Mouse (Mus musculus) forebrain, embryonic 11.5 days (tissue): ENCODE results near the gene Try5. TPM values are rescaled to one million over a fixed set of nuclear protein-coding genes. Genes with fewer than 3 reads are reported as not detected.
"Not testable (repeated sequence)": the region's sequence is repeated elsewhere in the genome, so short reads cannot be mapped to it uniquely, and the experiment has no call there.

Experiments
- ATAC-seq: fragments of 200-750 bp; cut with Nextera tagmentation; replicated peaks from 2 replicates; pipeline ENCODE4 v1.8.0; 2017; ENCODE audit warnings: moderate TSS enrichment; ENCODE audit not compliant: low FRiP score
- DNase-seq: peaks from one replicate; pipeline ENCODE4 v3.0.0-alpha.2; 2017; ENCODE audit warnings: low spot score
- H3K27ac ChIP-seq: fragments of 300-500 bp; sonication (generic); 2 replicates; pipeline ENCODE4 v1.5.1; 2014; ENCODE audit warnings: low read depth, low read length
- H3K27me3 ChIP-seq: fragments of 300-500 bp; sonication (generic); 2 replicates; pipeline ENCODE4 v1.6.1; 2014; ENCODE audit warnings: mild to moderate bottlenecking, low read length, mixed read lengths; ENCODE audit not compliant: control insufficient read depth, insufficient read depth
- H3K36me3 ChIP-seq: fragments of 300-500 bp; sonication (generic); 2 replicates; pipeline ENCODE4 v1.6.1; 2014; ENCODE audit warnings: mild to moderate bottlenecking, low read length, moderate library complexity, mixed read lengths; ENCODE audit not compliant: control insufficient read depth, insufficient read depth
- H3K4me1 ChIP-seq: fragments of 300-500 bp; sonication (generic); replicated peaks from 2 replicates; pipeline ENCODE4 v1.6.1; 2014; ENCODE audit warnings: low read length, mixed read lengths; ENCODE audit not compliant: control insufficient read depth, insufficient read depth
- H3K4me2 ChIP-seq: fragments of 300-500 bp; sonication (generic); 2 replicates; pipeline ENCODE4 v1.6.1; 2014; ENCODE audit warnings: low read depth, mild to moderate bottlenecking, low read length, moderate library complexity, mixed read lengths; ENCODE audit not compliant: severe bottlenecking
- H3K4me3 ChIP-seq: fragments of 300-500 bp; sonication (generic); 2 replicates; pipeline ENCODE4 v1.5.1; 2014; ENCODE audit warnings: low read depth, low read length
- H3K9ac ChIP-seq: fragments of 300-500 bp; sonication (generic); 2 replicates; pipeline ENCODE4 v1.6.1; 2014; ENCODE audit warnings: low read length
- H3K9me3 ChIP-seq: fragments of 300-500 bp; sonication (generic); 2 replicates; pipeline ENCODE4 v1.6.1; 2016; ENCODE audit warnings: low read length, mixed read lengths; ENCODE audit not compliant: control insufficient read depth
- WGBS: fragments of 180-500 bp; shearing (Covaris S2); extraction: QIAGEN DNeasy Blood & Tissue Kit; methylation state at CpG from one replicate; pipeline ENCODE4 v1.1.7; 2014; 5-methylcytosine and 5-hydroxymethylcytosine counted together
- polyA plus RNA-seq: library from polyadenylated mRNA; unstranded; fragments of >200 nt; fragmentation: Nextera tagmentation; extraction: Ambion mirVana; gene quantifications from 2 replicates; pipeline ENCODE4 v1.2.1, GENCODE M21; 2014

Gene Try5
- polyA plus RNA-seq, result not detected in 2 replicates

DNA sequence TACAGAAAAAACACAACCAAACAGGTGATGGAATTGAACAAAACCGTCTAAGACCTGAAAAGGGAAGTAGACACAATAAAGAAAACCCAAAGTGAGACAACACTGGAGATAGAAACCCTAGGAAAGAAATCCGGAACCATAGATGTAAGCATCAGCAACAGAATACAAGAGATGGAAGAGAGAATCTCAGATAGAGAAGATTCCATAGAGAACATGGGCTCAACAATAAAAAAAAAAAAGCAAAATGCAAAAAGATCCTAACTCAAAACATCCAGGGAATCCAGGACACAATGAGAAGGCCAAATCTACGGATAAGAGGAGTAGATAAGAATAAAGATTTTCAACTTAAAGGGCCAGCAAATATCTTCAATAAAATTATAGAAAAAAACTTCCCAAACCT, at the start of gene Try5:
Gene Try5, minus strand, starts transcription at position 101 of the 400 bp plus-strand sequence.
- H3K36me3 ChIP-seq, H3K4me1 ChIP-seq, H3K27ac ChIP-seq, H3K4me2 ChIP-seq, H3K27me3 ChIP-seq, H3K9me3 ChIP-seq, ATAC-seq, DNase-seq, H3K4me3 ChIP-seq, H3K9ac ChIP-seq: not testable (repeated sequence)
- WGBS, result 83% methylated on average over 3 of the region's 3 CpGs

DNA sequence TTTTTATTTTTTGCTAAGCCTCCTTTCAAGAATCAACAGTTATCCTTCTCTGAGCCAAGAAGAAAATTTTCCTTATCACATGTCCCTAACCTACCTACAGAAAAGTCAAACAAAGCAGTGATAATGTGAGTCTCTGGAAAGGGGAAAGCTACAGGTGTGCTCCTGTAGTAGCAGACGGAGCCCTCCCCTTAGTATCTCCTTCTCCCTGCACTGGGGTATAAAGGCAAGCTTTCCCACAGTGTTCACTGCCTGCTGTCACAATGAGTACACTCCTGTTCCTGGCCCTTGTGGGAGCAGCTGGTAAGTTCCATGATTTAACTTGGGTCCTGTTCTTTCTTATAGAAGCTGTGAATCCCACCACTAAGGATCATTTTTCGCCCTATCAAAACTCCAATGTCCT, 37.3 kb upstream of the Try5 start, which contains the start of gene Try10:
Gene Try10, plus strand, starts transcription at position 174 of the 400 bp plus-strand sequence.
- Histone ChIP-seq H3K4me3 (no peak within 1 kb of the TSS), H3K4me1 (no peaks in the 10 kb centered on the region), H3K9ac (no peak within 1 kb of the TSS), H3K27me3 (no peaks in the 10 kb centered on the region), H3K36me3 (no peaks in the 10 kb centered on the region), H3K27ac (no peak within 1 kb of the TSS), H3K4me2 (no peak within 1 kb of the TSS), H3K9me3 (no peaks in the 10 kb centered on the region)
- ATAC-seq, result no peak
- 86% methylated on average over 2 of the region's 2 CpGs for WGBS
- no peak for DNase-seq

DNA sequence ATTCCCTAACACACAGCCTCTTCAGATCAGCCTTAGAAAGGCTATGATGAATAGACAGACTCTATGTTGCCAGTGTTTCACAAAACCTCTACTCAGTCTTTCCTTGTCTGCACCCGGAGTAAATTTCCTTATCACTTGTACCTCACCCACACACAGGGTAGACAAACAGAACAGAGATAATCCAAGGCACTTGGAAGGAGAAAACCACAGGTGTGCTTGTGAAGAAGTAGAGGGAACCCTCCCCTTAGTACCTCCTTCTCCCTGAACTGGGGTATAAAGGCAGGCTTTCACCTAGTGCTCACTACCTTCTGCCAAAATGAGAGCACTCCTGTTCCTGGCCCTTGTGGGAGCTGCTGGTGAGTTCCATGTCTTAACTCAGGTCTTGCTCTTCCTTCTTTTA, 14.7 kb downstream of the Try5 start, which contains the start of gene Try4:
Gene Try4, plus strand, starts transcription at position 301 of the 400 bp plus-strand sequence.
- ATAC-seq (no peak), DNase-seq (no peak)
- Histone ChIP-seq H3K4me1 (no peaks in the 10 kb centered on the region), H3K27me3 (no peaks in the 10 kb centered on the region), H3K9me3 (no peaks in the 10 kb centered on the region), H3K4me3 (no peak within 1 kb of the TSS), H3K36me3 (no peaks in the 10 kb centered on the region), H3K27ac (no peak within 1 kb of the TSS), H3K9ac (no peak within 1 kb of the TSS), H3K4me2 (no peak within 1 kb of the TSS)
- 84% methylated on average over 1 of the region's 1 CpGs for WGBS

DNA sequence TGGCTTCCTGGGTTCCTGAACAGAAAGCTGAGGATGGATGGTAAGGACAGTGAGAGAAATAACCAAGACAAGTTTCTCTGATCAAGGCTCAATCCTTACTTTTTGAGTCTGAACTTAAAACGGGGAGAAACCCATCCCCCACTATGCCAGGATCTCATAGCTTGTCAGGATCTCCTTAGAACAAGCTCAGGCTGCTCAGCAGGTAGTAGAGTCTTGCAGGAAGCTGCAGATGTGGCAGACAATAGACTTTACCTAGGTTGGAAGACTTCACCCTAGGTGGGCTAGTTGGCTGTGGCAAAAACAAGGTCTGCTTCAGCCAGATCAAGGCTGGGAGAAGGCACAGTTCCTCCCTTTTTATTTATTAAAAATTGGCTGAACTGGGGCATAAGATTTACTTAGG, 18.4 kb downstream of the Try5 start:
- Histone ChIP-seq H3K4me1 (no peaks in the 10 kb centered on the region), H3K36me3 (no peaks in the 10 kb centered on the region), H3K9me3 (no peaks in the 10 kb centered on the region), H3K27me3 (no peaks in the 10 kb centered on the region), H3K27ac (no peak overlapping the region), H3K4me2 (no peak overlapping the region), H3K9ac (no peak overlapping the region), H3K4me3 (no peak overlapping the region)
- DNase-seq (no peak), ATAC-seq (no peak)
- 16% methylated on average over 1 of the region's 1 CpGs for WGBS

DNA sequence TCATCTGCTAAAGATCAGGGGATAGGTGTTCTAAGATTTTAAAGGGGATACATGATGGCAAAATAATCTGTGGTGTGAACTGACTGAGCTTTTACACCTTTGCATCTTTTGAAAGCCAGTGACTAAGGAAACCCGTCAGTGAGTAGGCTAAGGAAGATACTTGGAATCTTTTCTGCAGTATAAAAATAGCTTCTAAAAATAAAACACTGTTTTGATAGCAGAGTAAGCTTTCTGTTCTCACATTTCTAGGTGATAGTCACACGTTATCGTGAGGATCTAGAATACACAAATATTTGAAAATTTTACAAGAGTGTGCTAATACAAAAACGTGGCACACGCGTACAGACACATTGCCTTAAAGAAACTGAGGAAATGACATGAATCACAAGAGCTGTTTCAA, 50.5 kb downstream of the Try5 start:
- Histone ChIP-seq H3K36me3 (no peaks in the 10 kb centered on the region), H3K27me3 (no peaks in the 10 kb centered on the region), H3K27ac (no peak overlapping the region), H3K9me3 (no peaks in the 10 kb centered on the region), H3K4me2 (no peak overlapping the region), H3K4me3 (no peak overlapping the region), H3K9ac (no peak overlapping the region), H3K4me1 (no peaks in the 10 kb centered on the region)
- ATAC-seq (no peak), DNase-seq (no peak)
- 90% methylated on average over 6 of the region's 6 CpGs for WGBS

DNA sequence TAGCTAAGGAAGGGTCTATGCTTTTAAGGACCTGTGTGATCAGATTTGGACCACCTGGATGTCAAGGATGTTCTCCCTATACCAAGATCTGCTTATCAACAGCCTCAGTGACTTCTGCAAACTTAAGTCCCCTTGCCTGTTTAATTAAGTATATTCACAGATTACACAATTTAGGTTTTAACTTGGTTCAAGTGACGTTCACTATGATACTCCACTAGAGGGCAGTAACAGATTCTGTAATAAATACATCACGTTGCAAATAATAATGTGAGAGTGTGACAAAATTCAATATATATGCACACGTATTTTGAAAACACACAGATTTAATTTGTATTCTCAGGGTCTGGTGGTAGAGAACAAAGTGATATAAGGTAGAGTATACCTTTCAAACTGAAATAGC, 53.8 kb downstream of the Try5 start:
- no peak overlapping the region for H3K4me2 ChIP-seq
- no peaks in the 10 kb centered on the region for H3K27me3 ChIP-seq
- DNase-seq (no peak), ATAC-seq (no peak)
- no peak overlapping the region for H3K4me3 ChIP-seq
- H3K4me1 ChIP-seq, result no peaks in the 10 kb centered on the region
- 52% methylated on average over 3 of the region's 3 CpGs for WGBS
- H3K9me3 ChIP-seq, result no peaks in the 10 kb centered on the region
- no peak overlapping the region for H3K9ac ChIP-seq
- H3K36me3 ChIP-seq, result no peaks in the 10 kb centered on the region
- H3K27ac ChIP-seq, result no peak overlapping the region

Other genes starting within 250 kb of the Try5 start
- gene Try4, start 14.6 kb downstream of the Try5 start, polyA plus RNA-seq, result not detected in 2 replicates
- not detected in 2 replicates for gene Try10, start 37.3 kb upstream of the Try5 start, polyA plus RNA-seq
- not detected in 2 replicates for gene Prss3, start 60.8 kb upstream of the Try5 start, polyA plus RNA-seq
- not detected in 2 replicates for gene Gm5771, start 75.5 kb upstream of the Try5 start, polyA plus RNA-seq
- not detected in 2 replicates for gene Gm10334, start 129.3 kb upstream of the Try5 start, polyA plus RNA-seq
- not detected in 2 replicates for gene Prss1, start 142.1 kb upstream of the Try5 start, polyA plus RNA-seq
- gene Prss2, start 204.9 kb upstream of the Try5 start, polyA plus RNA-seq, result not detected in 2 replicates